Mouse (Mus musculus) hindbrain, embryonic 10.5 days (tissue): ENCODE measurements around the gene Nrxn2. TPM values are rescaled to one million over a fixed set of nuclear protein-coding genes. Genes with fewer than 3 reads are reported as not detected.

ENCODE experiments used
- polyA plus RNA-seq: library from polyadenylated mRNA; unstranded; fragments of >200 nt; fragmentation: Nextera tagmentation; extraction: Ambion mirVana; gene quantifications from 2 replicates; pipeline ENCODE4 v1.2.1, GENCODE M21; 2016

The Nrxn2 gene
- polyA plus RNA-seq, 1 experiment from 2014 or later: 13.2 TPM

Other genes with a start within 250 kb of the Nrxn2 start
- gene Majin, start 234.3 kb upstream of the Nrxn2 start, polyA plus RNA-seq: 0.12 TPM in 1 of 2 replicates, not detected in the other
- gene Gpha2, start 192.4 kb upstream of the Nrxn2 start, polyA plus RNA-seq: 0.57 TPM in 1 of 2 replicates, not detected in the other
- 37.8 and 53.8 TPM in 2 replicates for gene Ppp2r5b, start 182.9 kb upstream of the Nrxn2 start, polyA plus RNA-seq
- 10.3 and 14.9 TPM in 2 replicates for gene Atg2a, start 177.1 kb upstream of the Nrxn2 start, polyA plus RNA-seq
- gene Ehd1, start 142.0 kb upstream of the Nrxn2 start, polyA plus RNA-seq: 87.8 and 103 TPM in 2 replicates
- 0.29 and 0.37 TPM in 2 replicates for gene Cdc42bpg, start 112.3 kb upstream of the Nrxn2 start, polyA plus RNA-seq
- 125 and 129 TPM in 2 replicates for gene Men1, start 83.8 kb upstream of the Nrxn2 start, polyA plus RNA-seq
- gene Map4k2, start 77.6 kb upstream of the Nrxn2 start, polyA plus RNA-seq: 13.1 and 14.7 TPM in 2 replicates
- gene Sf1, start 55.0 kb upstream of the Nrxn2 start, polyA plus RNA-seq: 198 and 221 TPM in 2 replicates
- gene Pygm, start 34.3 kb upstream of the Nrxn2 start, polyA plus RNA-seq: 1.3 and 1.9 TPM in 2 replicates
- gene Rasgrp2, start 19.4 kb upstream of the Nrxn2 start, polyA plus RNA-seq: 20.5 and 20.7 TPM in 2 replicates
- not detected in 2 replicates for gene Slc22a12, start 124.3 kb downstream of the Nrxn2 start, polyA plus RNA-seq